Mouse (Mus musculus) T-helper 1 cell (primary cell): ENCODE measurements around the gene Mrgprb2.

ENCODE experiments used
- in situ Hi-C: fragments of 300-600 bp; cut with MboI, MseI; formaldehyde crosslinking; loops from one replicate; pipeline ENCODE4 v1.15.1; 2025; ENCODE audit warnings: high pct_unique_total_duplicates

Mrgprb2 gene

GRCm38 (mm10) chr7:48557986-48558385, at the start of gene Mrgprb2:
TSS of gene Mrgprb2 (minus strand) at chr7:48558086.
- in situ Hi-C loops, result no loop called here
